Mouse (Mus musculus) embryonic facial prominence, embryonic 15.5 days (tissue): ENCODE results near the gene Myo5c. TPM values are rescaled to one million over a fixed set of nuclear protein-coding genes. Genes with fewer than 3 reads are reported as not detected.

ENCODE experiments used
- ATAC-seq: fragments of 200-750 bp; cut with Nextera tagmentation; 2 replicates; pipeline ENCODE4 v1.8.0; 2017; ENCODE audit warnings: low read depth, moderate TSS enrichment; ENCODE audit not compliant: insufficient number of reproducible peaks, low FRiP score, low TSS enrichment
- H3K27ac ChIP-seq: fragments of 300-500 bp; sonication (generic); replicated peaks from 2 replicates; pipeline ENCODE4 v1.5.1; 2015; ENCODE audit warnings: mild to moderate bottlenecking, inconsistent platforms
- H3K27me3 ChIP-seq: fragments of 300-500 bp; sonication (generic); 2 replicates; pipeline ENCODE4 v1.6.1; 2015; ENCODE audit warnings: inconsistent platforms
- H3K36me3 ChIP-seq: fragments of 300-500 bp; sonication (generic); 2 replicates; pipeline ENCODE4 v1.6.1; 2015; ENCODE audit warnings: mild to moderate bottlenecking, inconsistent platforms
- H3K4me1 ChIP-seq: fragments of 300-500 bp; sonication (generic); 2 replicates; pipeline ENCODE4 v1.6.1; 2015; ENCODE audit warnings: inconsistent platforms
- H3K4me2 ChIP-seq: fragments of 300-500 bp; sonication (generic); replicated peaks from 2 replicates; pipeline ENCODE4 v1.6.1; 2015; ENCODE audit warnings: mild to moderate bottlenecking, inconsistent platforms
- H3K4me3 ChIP-seq: fragments of 300-500 bp; sonication (generic); replicated peaks from 2 replicates; pipeline ENCODE4 v1.5.1; 2015; ENCODE audit warnings: mild to moderate bottlenecking, inconsistent platforms
- H3K9ac ChIP-seq: fragments of 300-500 bp; sonication (generic); 2 replicates; pipeline ENCODE4 v1.6.1; 2015; ENCODE audit warnings: inconsistent platforms
- H3K9me3 ChIP-seq: fragments of 300-500 bp; sonication (generic); replicated peaks from 2 replicates; pipeline ENCODE4 v1.6.1; 2016; ENCODE audit warnings: inconsistent platforms
- WGBS: fragments of 180-500 bp; shearing (Covaris S2); methylation state at CpG from one replicate; pipeline ENCODE4 v1.1.7; 2015; 5-methylcytosine and 5-hydroxymethylcytosine counted together
- polyA plus RNA-seq: library from polyadenylated mRNA; unstranded; fragments of >200 nt; fragmentation: Nextera tagmentation; extraction: Ambion mirVana; gene quantifications from 2 replicates; pipeline ENCODE4 v1.2.1, GENCODE M21; 2015

Myo5c gene
- polyA plus RNA-seq, 1 experiment from 2014 or later = 2.7 TPM

DNA sequence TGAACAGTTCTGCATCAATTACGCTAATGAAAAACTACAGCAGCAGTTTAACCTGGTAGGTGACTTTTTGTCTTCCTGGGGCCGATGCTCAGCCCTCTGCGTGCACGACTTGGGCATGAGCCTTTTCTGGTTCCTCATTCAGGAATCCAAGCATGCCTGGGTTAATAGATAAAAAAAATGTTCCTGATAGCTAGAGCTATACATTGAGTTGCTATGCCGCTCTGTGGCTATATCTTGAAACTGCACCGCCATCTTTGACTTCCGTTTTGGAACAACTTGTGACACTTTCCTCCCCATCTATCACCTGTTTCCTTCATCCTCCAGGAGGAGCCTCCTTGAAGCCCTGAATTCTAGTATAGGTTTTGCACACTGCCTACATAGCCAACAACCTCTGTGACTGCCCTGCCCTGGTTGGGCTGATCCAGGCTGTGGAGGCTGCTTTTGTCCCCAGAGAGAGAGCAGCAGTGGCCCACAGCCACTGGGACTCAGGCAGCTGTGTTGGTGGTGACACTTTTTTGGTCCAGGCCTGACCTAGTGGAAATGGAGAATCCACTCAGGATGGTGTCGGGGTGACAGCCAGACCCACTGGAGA, 30.5 kb downstream of the Myo5c start:
- Histone ChIP-seq H3K27ac (no peak overlapping the region), H3K36me3 (no peaks in the 10 kb centered on the region), H3K9ac (no peak overlapping the region), H3K4me3 (no peak overlapping the region), H3K9me3 (no peaks in the 10 kb centered on the region), H3K27me3 (no peaks in the 10 kb centered on the region), H3K4me1 (no peaks in the 10 kb centered on the region), H3K4me2 (no peak overlapping the region)
- no peak for ATAC-seq
- WGBS = 66% methylated on average over 8 of the region's 8 CpGs

- H3K4me2 ChIP-seq = no peak overlapping the region
- no peaks in the 10 kb centered on the region for H3K9me3 ChIP-seq
- no peak overlapping the region for H3K4me3 ChIP-seq
- no peak overlapping the region for H3K27ac ChIP-seq
- ATAC-seq = peak; percentile 63; the same call in 1 of the 2 replicates
- H3K4me1 ChIP-seq = no peaks in the 10 kb centered on the region
- 44% methylated on average over 3 of the region's 3 CpGs for WGBS
- no peaks in the 10 kb centered on the region for H3K27me3 ChIP-seq
- no peak overlapping the region for H3K9ac ChIP-seq
- no peaks in the 10 kb centered on the region for H3K36me3 ChIP-seq
These were observed 32.3 kb downstream of the Myo5c start for GRCm38 (mm10) chr9:75264008-75264718.

GRCm38 (mm10) chr9:75267147-75267546, 35.3 kb downstream of the Myo5c start:
- no peaks in the 10 kb centered on the region for H3K9me3 ChIP-seq
- no peak overlapping the region for H3K9ac ChIP-seq
- no peak overlapping the region for H3K4me2 ChIP-seq
- no peaks in the 10 kb centered on the region for H3K4me1 ChIP-seq
- H3K27me3 ChIP-seq = no peaks in the 10 kb centered on the region
- no peak overlapping the region for H3K4me3 ChIP-seq
- no peak overlapping the region for H3K27ac ChIP-seq
- H3K36me3 ChIP-seq = no peaks in the 10 kb centered on the region
- no peak for ATAC-seq
- WGBS = 82% methylated on average over 6 of the region's 6 CpGs

DNA sequence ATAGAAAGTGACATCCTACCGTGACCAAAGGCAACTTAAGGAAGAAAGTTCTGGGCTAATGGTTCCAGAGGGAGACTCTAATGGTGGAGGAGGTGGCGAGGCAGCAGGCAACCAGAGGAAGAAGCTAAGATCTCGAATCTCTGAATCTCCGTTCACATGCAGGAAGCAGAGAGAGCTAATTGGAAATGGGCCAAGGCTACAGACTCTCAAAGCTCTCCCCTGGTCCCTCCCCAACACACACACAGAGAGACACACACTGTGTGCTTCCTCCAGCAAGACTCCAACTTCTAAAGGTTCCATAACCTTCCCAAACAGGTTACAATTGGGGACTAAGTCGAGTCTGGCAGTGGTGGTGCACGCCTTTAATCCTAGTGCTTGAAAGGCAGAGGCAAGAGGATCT, 38.6 kb downstream of the Myo5c start:
- no peak overlapping the region for H3K9ac ChIP-seq
- H3K4me3 ChIP-seq = no peak overlapping the region
- WGBS = 68% methylated on average over 6 of the region's 6 CpGs
- no peak for ATAC-seq
- H3K27ac ChIP-seq = no peak overlapping the region
- no peak overlapping the region for H3K4me2 ChIP-seq
- H3K36me3 ChIP-seq = no peaks in the 10 kb centered on the region
- no peaks in the 10 kb centered on the region for H3K4me1 ChIP-seq
- no peaks in the 10 kb centered on the region for H3K27me3 ChIP-seq
- no peaks in the 10 kb centered on the region for H3K9me3 ChIP-seq

GRCm38 (mm10) chr9:75271539-75271938, 39.7 kb downstream of the Myo5c start:
- no peak overlapping the region for H3K9ac ChIP-seq
- H3K9me3 ChIP-seq = no peaks in the 10 kb centered on the region
- no peaks in the 10 kb centered on the region for H3K4me1 ChIP-seq
- no peak overlapping the region for H3K4me2 ChIP-seq
- no peak overlapping the region for H3K27ac ChIP-seq
- ATAC-seq = no peak
- H3K27me3 ChIP-seq = no peaks in the 10 kb centered on the region
- WGBS = 88% methylated on average over 8 of the region's 8 CpGs
- no peaks in the 10 kb centered on the region for H3K36me3 ChIP-seq
- H3K4me3 ChIP-seq = no peak overlapping the region

DNA sequence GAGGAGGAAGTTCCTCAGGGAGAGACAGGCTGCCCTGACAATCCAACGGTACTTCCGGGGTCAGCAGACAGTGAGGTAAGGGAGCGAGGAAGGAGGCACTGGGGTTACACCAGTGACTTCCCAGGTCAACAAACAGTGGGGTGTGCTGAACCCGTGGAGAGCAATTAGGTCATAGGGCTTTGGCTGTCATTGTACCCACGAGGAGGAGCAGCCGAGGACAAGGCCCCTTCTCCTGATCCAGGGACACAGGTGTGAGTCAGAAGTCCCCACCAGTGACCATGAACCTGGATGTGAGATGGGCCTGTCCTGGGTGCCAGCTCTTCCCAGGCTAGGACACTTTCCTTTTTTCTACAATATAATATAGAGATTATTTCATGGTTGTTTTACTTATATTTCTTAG, 41.8 kb downstream of the Myo5c start:
- no peak overlapping the region for H3K4me2 ChIP-seq
- WGBS = 69% methylated on average over 6 of the region's 6 CpGs

DNA sequence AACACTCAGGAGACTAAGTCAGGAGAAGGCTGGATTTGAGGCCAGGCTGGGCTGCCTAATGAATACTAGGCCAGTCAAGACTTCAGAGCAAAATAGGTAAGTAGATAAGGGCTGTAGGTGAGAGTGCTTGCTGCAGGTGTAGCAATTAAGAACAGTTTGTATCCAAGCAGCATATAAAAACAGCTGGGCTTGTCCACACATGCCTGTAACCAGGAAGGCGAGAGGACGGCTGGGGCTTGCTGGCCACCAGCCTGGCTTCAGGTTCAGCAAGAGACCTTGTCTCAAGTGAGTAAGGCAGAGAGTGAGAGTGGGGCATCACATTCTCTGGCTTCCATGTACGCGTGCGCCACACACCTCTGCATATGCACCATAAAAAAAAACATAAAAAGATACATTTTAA, 42.7 kb downstream of the Myo5c start:
- no peaks in the 10 kb centered on the region for H3K9me3 ChIP-seq
- 87% methylated on average over 5 of the region's 5 CpGs for WGBS
- no peak for ATAC-seq
- no peak overlapping the region for H3K9ac ChIP-seq
- H3K27me3 ChIP-seq = no peaks in the 10 kb centered on the region
- H3K4me3 ChIP-seq = no peak overlapping the region
- H3K4me2 ChIP-seq = no peak overlapping the region
- H3K36me3 ChIP-seq = no peaks in the 10 kb centered on the region
- H3K27ac ChIP-seq = no peak overlapping the region
- no peaks in the 10 kb centered on the region for H3K4me1 ChIP-seq

More for the DNA sequence above, 41.8 kb downstream of the Myo5c start:
- H3K9me3 ChIP-seq = no peaks in the 10 kb centered on the region
- H3K36me3 ChIP-seq = no peaks in the 10 kb centered on the region
- no peaks in the 10 kb centered on the region for H3K4me1 ChIP-seq
- no peak for ATAC-seq
- no peak overlapping the region for H3K27ac ChIP-seq
- H3K4me3 ChIP-seq = no peak overlapping the region
- no peaks in the 10 kb centered on the region for H3K27me3 ChIP-seq
- H3K9ac ChIP-seq = no peak overlapping the region

- ATAC-seq = no peak
- Histone ChIP-seq H3K4me3 (no peak overlapping the region), H3K9ac (no peak overlapping the region), H3K27ac (no peak overlapping the region), H3K4me1 (no peaks in the 10 kb centered on the region), H3K27me3 (no peaks in the 10 kb centered on the region), H3K4me2 (no peak overlapping the region), H3K9me3 (no peaks in the 10 kb centered on the region), H3K36me3 (no peaks in the 10 kb centered on the region)
- 94% methylated on average over 9 of the region's 9 CpGs for WGBS
These were observed 43.2 kb downstream of the Myo5c start for GRCm38 (mm10) chr9:75275051-75275450.

- H3K27ac ChIP-seq = no peak overlapping the region
- no peaks in the 10 kb centered on the region for H3K4me1 ChIP-seq
- 0 out of 2 replicates have a peak, but pooled peaks cover 3% of the 10 kb centered on the region for H3K27me3 ChIP-seq
- no peak for ATAC-seq
- H3K4me3 ChIP-seq = no peak overlapping the region
- no peak overlapping the region for H3K4me2 ChIP-seq
- no peaks in the 10 kb centered on the region for H3K9me3 ChIP-seq
- H3K36me3 ChIP-seq = no peaks in the 10 kb centered on the region
- H3K9ac ChIP-seq = no peak overlapping the region
- 48% methylated on average over 5 of the region's 5 CpGs for WGBS
These were observed 49.0 kb downstream of the Myo5c start for GRCm38 (mm10) chr9:75280814-75281213.

- ATAC-seq = no peak
- Histone ChIP-seq H3K27ac (no peak overlapping the region), H3K4me2 (no peak overlapping the region), H3K9ac (no peak overlapping the region), H3K9me3 (no peaks in the 10 kb centered on the region), H3K4me1 (no peaks in the 10 kb centered on the region), H3K4me3 (no peak overlapping the region), H3K27me3 (0 out of 2 replicates have a peak, but pooled peaks cover 3% of the 10 kb centered on the region), H3K36me3 (no peaks in the 10 kb centered on the region)
- WGBS = 88% methylated on average over 2 of the region's 2 CpGs
These were observed 50.4 kb downstream of the Myo5c start for GRCm38 (mm10) chr9:75282179-75282578.

GRCm38 (mm10) chr9:75282830-75283229, 51.0 kb downstream of the Myo5c start:
- H3K4me1 ChIP-seq = no peaks in the 10 kb centered on the region
- 12% methylated on average over 3 of the region's 3 CpGs for WGBS

GRCm38 (mm10) chr9:75283636-75284035, 51.8 kb downstream of the Myo5c start:
- H3K9me3 ChIP-seq = no peaks in the 10 kb centered on the region
- H3K4me2 ChIP-seq = no peak overlapping the region
- ATAC-seq = no peak
- no peak overlapping the region for H3K27ac ChIP-seq
- H3K9ac ChIP-seq = no peak overlapping the region
- no peak overlapping the region for H3K4me3 ChIP-seq
- 0 out of 2 replicates have a peak, but pooled peaks cover 3% of the 10 kb centered on the region for H3K27me3 ChIP-seq
- H3K36me3 ChIP-seq = no peaks in the 10 kb centered on the region
- WGBS = 82% methylated on average over 8 of the region's 8 CpGs
- no peaks in the 10 kb centered on the region for H3K4me1 ChIP-seq

More at GRCm38 (mm10) chr9:75282830-75283229, 51.0 kb downstream of the Myo5c start:
- H3K36me3 ChIP-seq = no peaks in the 10 kb centered on the region
- 0 out of 2 replicates have a peak, but pooled peaks cover 3% of the 10 kb centered on the region for H3K27me3 ChIP-seq
- H3K4me2 ChIP-seq = no peak overlapping the region
- H3K9me3 ChIP-seq = no peaks in the 10 kb centered on the region
- ATAC-seq = no peak
- H3K27ac ChIP-seq = no peak overlapping the region
- no peak overlapping the region for H3K9ac ChIP-seq
- no peak overlapping the region for H3K4me3 ChIP-seq
